Mouse (Mus musculus) kidney, adult 8-10 months (tissue): ENCODE data around the gene Tmem88.

Experiments
- DNase-seq, 2 experiments: peaks; one replicate each; pipeline ENCODE4 v3.0.0; 2022

Gene Tmem88

DNA sequence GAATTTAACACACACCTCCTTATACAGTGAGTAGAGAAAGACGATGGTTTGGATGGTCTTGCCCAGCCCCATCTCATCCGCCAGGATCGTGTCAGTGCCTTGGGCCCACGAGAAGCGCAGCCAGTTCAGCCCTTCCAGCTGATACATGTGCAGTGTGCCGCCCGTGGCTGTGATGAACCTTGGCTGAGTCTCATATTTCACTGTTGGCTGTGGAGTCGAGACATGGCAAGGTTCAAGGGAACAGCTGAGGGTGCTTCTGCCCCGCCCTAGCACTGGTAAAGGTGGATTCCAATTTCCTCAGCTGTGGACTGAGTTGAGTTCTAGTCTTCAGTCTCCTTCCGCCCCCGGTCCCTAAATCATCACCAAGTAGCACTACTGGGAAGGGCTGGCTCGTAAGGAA is 40.3 kb downstream of the Tmem88 start:
- DNase-seq, result no peak

- no peak for DNase-seq
Measured at GRCm38 (mm10) chr11:69356544-69356943, 41.5 kb downstream of the Tmem88 start.
